Mouse (Mus musculus): Measurements from ENCODE around the gene Xaf1. TPM values are rescaled to one million over a fixed set of nuclear protein-coding genes. Genes with fewer than 3 reads are reported as not detected.

Gene Xaf1
- polyA plus RNA-seq (2014; fragmentation: Nextera tagmentation; extraction: Ambion mirVana), result 8.0 and 8.9 TPM in 2 replicates

DNA sequence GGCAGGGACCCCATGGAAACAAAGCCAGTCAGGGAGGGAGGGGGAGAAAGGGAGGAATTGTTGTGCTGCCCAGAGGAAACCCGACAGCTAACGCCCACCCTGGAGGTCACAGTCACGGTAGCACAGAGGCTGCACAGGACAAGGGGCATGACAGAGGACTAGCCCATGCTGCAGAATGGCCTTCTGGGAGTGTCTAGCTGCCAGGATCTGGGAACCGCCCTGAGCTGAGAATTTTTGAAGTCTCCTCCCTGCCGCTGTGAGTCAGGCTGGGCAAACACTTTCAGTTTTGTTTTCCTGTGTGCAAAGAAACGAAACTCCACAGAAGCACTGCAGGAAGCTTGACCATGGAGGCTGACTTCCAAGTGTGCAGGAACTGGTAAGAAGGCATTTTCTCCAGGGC lies at the start of gene Xaf1:
Gene Xaf1 (plus strand): TSS at position 296 of the 400 bp plus-strand sequence.
- peaks cover 4 to 11% of the 10 kb centered on the region in 2 experiments; a peak in 2 of 4 replicates for H3K4me1 ChIP-seq (ENCODE audit: control insufficient read depth in 2 of 2, insufficient read depth in 2 of 2, low read length in 2 of 2)
- no peaks in the 10 kb centered on the region for H3K36me3 ChIP-seq (ENCODE audit: control insufficient read depth, insufficient read depth, low read length)
- H3K27me3 ChIP-seq (ENCODE audit: control insufficient read depth, insufficient read depth, low read length), result no peaks in the 10 kb centered on the region
- WGBS, result 13% methylated on average over 6 of the region's 6 CpGs
- peak within 1 kb of the TSS; percentile 62 for H3K4me2 ChIP-seq (ENCODE audit: low read length)
- H3K9me3 ChIP-seq (ENCODE audit: control insufficient read depth, low read length), result no peaks in the 10 kb centered on the region
- peak within 1 kb of the TSS; percentile 20 to 31 for H3K4me3 ChIP-seq (ENCODE audit: control insufficient read depth in 1 of 2, insufficient read depth in 1 of 2, low read depth in 1 of 2, low read length in 2 of 2)
- peak within 1 kb of the TSS; percentile 61 to 67 for H3K27ac ChIP-seq (replicated peaks in 1 of 2; ENCODE audit: control insufficient read depth in 1 of 2, insufficient read depth in 1 of 2, low read depth in 2 of 2, low read length in 2 of 2)
- H3K9ac ChIP-seq (ENCODE audit: low read length), result peak within 1 kb of the TSS; percentile 45
- ATAC-seq (ENCODE audit: insufficient number of reproducible peaks, insufficient read depth, low FRiP score, low read depth), result peak; percentile 68

DNA sequence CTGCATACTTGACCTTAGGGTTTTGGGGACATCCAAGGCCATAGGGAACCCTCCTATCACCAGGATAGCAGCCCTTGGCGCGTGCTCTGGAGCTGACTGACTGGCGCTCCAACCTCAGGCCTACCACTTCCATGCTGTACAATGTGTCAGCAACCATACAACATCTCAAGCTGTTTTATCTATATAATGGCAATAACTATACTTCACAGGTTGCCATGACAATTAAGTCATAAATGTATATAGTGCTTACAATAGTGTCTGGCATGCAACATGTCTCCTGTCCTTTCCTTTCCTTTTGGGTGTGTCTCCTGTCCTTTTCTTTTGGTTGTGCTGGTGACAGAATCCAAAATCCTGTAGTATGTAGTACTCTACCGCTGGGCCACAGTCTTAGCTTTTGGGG lies 45.8 kb upstream of the Xaf1 start:
- no peak overlapping the region for H3K4me2 ChIP-seq (ENCODE audit: low read length)
- no peak for ATAC-seq (ENCODE audit: insufficient number of reproducible peaks, insufficient read depth, low FRiP score, low read depth)
- H3K27ac ChIP-seq (replicated peaks in 1 of 2; ENCODE audit: control insufficient read depth in 1 of 2, insufficient read depth in 1 of 2, low read depth in 2 of 2, low read length in 2 of 2), result no peak overlapping the region
- H3K9me3 ChIP-seq (ENCODE audit: control insufficient read depth, low read length), result no peaks in the 10 kb centered on the region
- no peaks in the 10 kb centered on the region for H3K4me1 ChIP-seq (ENCODE audit: control insufficient read depth in 2 of 2, insufficient read depth in 2 of 2, low read length in 2 of 2)
- no peak overlapping the region for H3K9ac ChIP-seq (ENCODE audit: low read length)
- no peak overlapping the region for H3K4me3 ChIP-seq (ENCODE audit: control insufficient read depth in 1 of 2, insufficient read depth in 1 of 2, low read depth in 1 of 2, low read length in 2 of 2)
- WGBS, result 92% methylated on average over 4 of the region's 4 CpGs
- H3K36me3 ChIP-seq (ENCODE audit: control insufficient read depth, insufficient read depth, low read length), result no peaks in the 10 kb centered on the region
- peaks cover under 1% of the 10 kb centered on the region; the same call in 1 of the 2 replicates for H3K27me3 ChIP-seq (ENCODE audit: control insufficient read depth, insufficient read depth, low read length)

DNA sequence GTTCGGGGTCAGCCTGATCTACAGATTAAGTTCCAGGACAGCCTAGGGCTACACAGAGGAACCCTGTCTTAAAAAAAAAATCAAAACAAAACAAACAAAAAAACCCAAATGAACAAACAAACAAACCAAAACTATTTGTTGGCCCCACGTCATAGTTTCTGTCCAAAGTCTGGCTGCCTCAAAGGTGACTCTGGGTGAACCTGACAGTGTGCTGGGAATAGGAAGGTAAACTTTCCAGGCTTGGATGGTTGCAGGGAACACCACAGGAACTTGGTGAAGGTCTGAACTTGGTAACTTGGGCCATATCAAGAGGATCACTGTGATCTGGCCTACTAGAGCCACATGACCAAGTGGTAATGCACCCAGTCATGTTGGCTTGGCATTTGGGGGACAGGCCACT lies 45.0 kb upstream of the Xaf1 start:
- no peaks in the 10 kb centered on the region for H3K36me3 ChIP-seq (ENCODE audit: control insufficient read depth, insufficient read depth, low read length)
- H3K4me1 ChIP-seq (ENCODE audit: control insufficient read depth in 2 of 2, insufficient read depth in 2 of 2, low read length in 2 of 2), result no peaks in the 10 kb centered on the region
- ATAC-seq (ENCODE audit: insufficient number of reproducible peaks, insufficient read depth, low FRiP score, low read depth), result no peak
- no peaks in the 10 kb centered on the region for H3K9me3 ChIP-seq (ENCODE audit: control insufficient read depth, low read length)
- H3K9ac ChIP-seq (ENCODE audit: low read length), result no peak overlapping the region
- 80% methylated on average over 2 of the region's 2 CpGs for WGBS
- H3K4me3 ChIP-seq (ENCODE audit: control insufficient read depth in 1 of 2, insufficient read depth in 1 of 2, low read depth in 1 of 2, low read length in 2 of 2), result no peak overlapping the region
- H3K27me3 ChIP-seq (ENCODE audit: control insufficient read depth, insufficient read depth, low read length), result no peaks in the 10 kb centered on the region; the same call in 1 of the 2 replicates
- no peak overlapping the region for H3K4me2 ChIP-seq (ENCODE audit: low read length)
- H3K27ac ChIP-seq (replicated peaks in 1 of 2; ENCODE audit: control insufficient read depth in 1 of 2, insufficient read depth in 1 of 2, low read depth in 2 of 2, low read length in 2 of 2), result no peak overlapping the region

DNA sequence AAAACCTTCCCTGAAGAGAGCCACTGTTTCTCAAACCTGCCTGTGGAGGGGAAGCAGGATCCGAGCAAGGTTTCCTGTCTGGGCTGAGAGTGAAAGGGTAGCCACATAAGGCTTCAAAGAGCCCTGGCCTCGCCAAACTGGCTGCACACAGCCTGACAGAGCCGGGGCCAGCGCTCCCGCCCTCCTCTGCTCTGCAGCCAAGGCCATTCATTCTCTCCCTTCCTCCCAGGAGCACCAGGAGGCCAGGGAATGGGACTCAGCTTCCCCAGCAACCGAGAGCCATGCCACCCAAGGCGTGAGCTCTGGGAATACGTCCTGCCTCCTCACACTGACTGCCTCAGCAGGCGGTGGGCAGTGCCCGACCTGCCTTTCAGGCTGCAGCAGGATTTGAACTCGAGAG lies 35.9 kb upstream of the Xaf1 start:
- Histone ChIP-seq H3K4me2 (ENCODE audit: low read length) (peak overlapping the region; percentile 78), H3K4me1 (ENCODE audit: control insufficient read depth in 2 of 2, insufficient read depth in 2 of 2, low read length in 2 of 2) (peaks cover 5 to 11% of the 10 kb centered on the region in 2 experiments; a peak in 3 of 4 replicates), H3K4me3 (ENCODE audit: control insufficient read depth in 1 of 2, insufficient read depth in 1 of 2, low read depth in 1 of 2, low read length in 2 of 2) (peak overlapping the region in 1 of 2 experiments; percentile 44; a peak in 2 of 4 replicates), H3K9ac (ENCODE audit: low read length) (no peak overlapping the region), H3K9me3 (ENCODE audit: control insufficient read depth, low read length) (no peaks in the 10 kb centered on the region), H3K27me3 (ENCODE audit: control insufficient read depth, insufficient read depth, low read length) (peaks cover 36% of the 10 kb centered on the region), H3K36me3 (ENCODE audit: control insufficient read depth, insufficient read depth, low read length) (no peaks in the 10 kb centered on the region), H3K27ac (replicated peaks in 1 of 2; ENCODE audit: control insufficient read depth in 1 of 2, insufficient read depth in 1 of 2, low read depth in 2 of 2, low read length in 2 of 2) (no peak overlapping the region)
- no peak for ATAC-seq (ENCODE audit: insufficient number of reproducible peaks, insufficient read depth, low FRiP score, low read depth)
- WGBS, result 11% methylated on average over 11 of the region's 11 CpGs

- Histone ChIP-seq H3K9ac (ENCODE audit: low read length) (peak overlapping the region; percentile 54), H3K9me3 (ENCODE audit: control insufficient read depth, low read length) (no peaks in the 10 kb centered on the region), H3K27ac (replicated peaks in 1 of 2; ENCODE audit: control insufficient read depth in 1 of 2, insufficient read depth in 1 of 2, low read depth in 2 of 2, low read length in 2 of 2) (no peak overlapping the region), H3K4me2 (ENCODE audit: low read length) (peak overlapping the region; percentile 78), H3K36me3 (ENCODE audit: control insufficient read depth, insufficient read depth, low read length) (no peaks in the 10 kb centered on the region), H3K4me3 (ENCODE audit: control insufficient read depth in 1 of 2, insufficient read depth in 1 of 2, low read depth in 1 of 2, low read length in 2 of 2) (peak overlapping the region; percentile 44 to 51), H3K27me3 (ENCODE audit: control insufficient read depth, insufficient read depth, low read length) (peaks cover 36% of the 10 kb centered on the region), H3K4me1 (ENCODE audit: control insufficient read depth in 2 of 2, insufficient read depth in 2 of 2, low read length in 2 of 2) (peaks cover 5 to 12% of the 10 kb centered on the region in 2 experiments)
- 1% methylated on average over 46 of the region's 46 CpGs for WGBS
- ATAC-seq (ENCODE audit: insufficient number of reproducible peaks, insufficient read depth, low FRiP score, low read depth), result peak; percentile 76
Measured at GRCm38 (mm10) chr11:72266207-72266959, 35.0 kb upstream of the Xaf1 start.

GRCm38 (mm10) chr11:72266960-72267560 lies 34.4 kb upstream of the Xaf1 start, which contains the start of gene Slc13a5:
Slc13a5 (minus strand) TSS chr11:72267222.
- H3K4me2 ChIP-seq (ENCODE audit: low read length), result peak within 1 kb of the TSS; percentile 78
- WGBS, result 2% methylated on average over 36 of the region's 36 CpGs
- peak; percentile 32; the same call in 1 of the 2 replicates for ATAC-seq (ENCODE audit: insufficient number of reproducible peaks, insufficient read depth, low FRiP score, low read depth)
- peaks cover 36% of the 10 kb centered on the region for H3K27me3 ChIP-seq (ENCODE audit: control insufficient read depth, insufficient read depth, low read length)
- H3K9ac ChIP-seq (ENCODE audit: low read length), result peak within 1 kb of the TSS; percentile 54
- no peak within 1 kb of the TSS for H3K27ac ChIP-seq (replicated peaks in 1 of 2; ENCODE audit: control insufficient read depth in 1 of 2, insufficient read depth in 1 of 2, low read depth in 2 of 2, low read length in 2 of 2)
- peak within 1 kb of the TSS; percentile 44 to 51 for H3K4me3 ChIP-seq (ENCODE audit: control insufficient read depth in 1 of 2, insufficient read depth in 1 of 2, low read depth in 1 of 2, low read length in 2 of 2)
- H3K9me3 ChIP-seq (ENCODE audit: control insufficient read depth, low read length), result no peaks in the 10 kb centered on the region
- peaks cover 11 to 13% of the 10 kb centered on the region in 2 experiments for H3K4me1 ChIP-seq (ENCODE audit: control insufficient read depth in 2 of 2, insufficient read depth in 2 of 2, low read length in 2 of 2)
- H3K36me3 ChIP-seq (ENCODE audit: control insufficient read depth, insufficient read depth, low read length), result no peaks in the 10 kb centered on the region

DNA sequence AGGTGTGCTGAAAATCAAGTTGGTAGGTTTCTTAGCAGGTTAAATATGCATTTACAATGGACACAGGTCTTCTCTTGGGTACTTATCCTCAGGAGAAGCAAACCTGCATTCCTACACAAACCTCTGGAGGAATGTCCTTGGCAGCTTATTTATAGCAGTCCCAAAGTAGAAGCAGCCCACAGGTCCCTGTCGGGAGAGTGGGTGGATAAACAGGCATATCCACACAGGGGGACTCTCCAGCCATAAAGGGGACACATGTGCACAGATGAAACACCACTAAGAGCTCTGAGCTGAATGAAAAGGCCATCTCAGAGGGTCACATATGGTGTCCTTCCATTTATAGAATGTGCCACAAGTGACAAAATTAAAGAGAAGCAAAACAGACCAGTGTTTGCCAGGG lies 29.7 kb upstream of the Xaf1 start:
- Histone ChIP-seq H3K4me2 (ENCODE audit: low read length) (no peak overlapping the region), H3K4me3 (ENCODE audit: control insufficient read depth in 1 of 2, insufficient read depth in 1 of 2, low read depth in 1 of 2, low read length in 2 of 2) (no peak overlapping the region), H3K9me3 (ENCODE audit: control insufficient read depth, low read length) (no peaks in the 10 kb centered on the region), H3K36me3 (ENCODE audit: control insufficient read depth, insufficient read depth, low read length) (no peaks in the 10 kb centered on the region), H3K27ac (replicated peaks in 1 of 2; ENCODE audit: control insufficient read depth in 1 of 2, insufficient read depth in 1 of 2, low read depth in 2 of 2, low read length in 2 of 2) (no peak overlapping the region), H3K4me1 (ENCODE audit: control insufficient read depth in 2 of 2, insufficient read depth in 2 of 2, low read length in 2 of 2) (peaks cover 5% of the 10 kb centered on the region in 2 experiments; a peak in 3 of 4 replicates), H3K9ac (ENCODE audit: low read length) (no peak overlapping the region), H3K27me3 (ENCODE audit: control insufficient read depth, insufficient read depth, low read length) (0 out of 2 replicates have a peak, but pooled peaks cover 8% of the 10 kb centered on the region)
- 24% methylated on average over 1 of the region's 1 CpGs for WGBS
- no peak for ATAC-seq (ENCODE audit: insufficient number of reproducible peaks, insufficient read depth, low FRiP score, low read depth)
